Mouse (Mus musculus): ENCODE data around the gene Tinf2. TPM values are rescaled to one million over a fixed set of nuclear protein-coding genes. Genes with fewer than 3 reads are reported as not detected.

Gene Tinf2
- polyA plus RNA-seq, 1 experiment = 26.8 TPM

DNA sequence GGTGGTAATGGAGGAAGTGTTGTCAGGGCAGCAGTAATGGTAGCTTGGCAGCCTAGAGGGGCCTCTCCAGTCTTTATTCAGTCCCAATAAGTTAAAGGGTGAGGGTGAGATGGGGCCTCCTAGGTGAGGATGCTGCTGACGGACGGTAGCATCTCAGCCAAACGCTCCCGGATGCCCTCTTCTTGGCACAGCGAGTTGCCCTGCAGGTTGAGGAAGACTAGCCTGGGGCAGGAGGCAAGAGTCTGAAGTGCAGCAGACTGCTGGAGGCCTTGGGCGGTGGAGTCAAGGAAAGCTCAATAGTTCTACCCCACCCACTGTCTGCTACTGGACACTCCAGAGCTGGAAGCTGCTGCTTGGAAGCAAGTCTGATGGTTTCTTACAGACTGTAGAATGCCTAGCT lies 34.7 kb upstream of the Tinf2 start:
- Histone ChIP-seq H3K4me3 (ENCODE audit: control insufficient read depth, low read depth, low read length) (no peak overlapping the region), H3K27me3 (ENCODE audit: control insufficient read depth, insufficient read depth, low read length) (no peaks in the 10 kb centered on the region), H3K36me3 (ENCODE audit: control insufficient read depth, insufficient read depth, low read length) (no peaks in the 10 kb centered on the region), H3K4me1 (ENCODE audit: control insufficient read depth, insufficient read depth, low read length) (peaks cover 7% of the 10 kb centered on the region), H3K27ac (ENCODE audit: control insufficient read depth, insufficient read depth, low read depth, low read length) (no peak overlapping the region)
- TF ChIP-seq CTCF (IDR thresholded peaks at IDR 0.05; ENCODE audit: control insufficient read depth, insufficient read depth, insufficient replicate concordance, low read depth, low read length) (no peak), POLR2A (IDR thresholded peaks at IDR 0.05; ENCODE audit: control insufficient read depth, low read depth, low read length) (no peak)

DNA sequence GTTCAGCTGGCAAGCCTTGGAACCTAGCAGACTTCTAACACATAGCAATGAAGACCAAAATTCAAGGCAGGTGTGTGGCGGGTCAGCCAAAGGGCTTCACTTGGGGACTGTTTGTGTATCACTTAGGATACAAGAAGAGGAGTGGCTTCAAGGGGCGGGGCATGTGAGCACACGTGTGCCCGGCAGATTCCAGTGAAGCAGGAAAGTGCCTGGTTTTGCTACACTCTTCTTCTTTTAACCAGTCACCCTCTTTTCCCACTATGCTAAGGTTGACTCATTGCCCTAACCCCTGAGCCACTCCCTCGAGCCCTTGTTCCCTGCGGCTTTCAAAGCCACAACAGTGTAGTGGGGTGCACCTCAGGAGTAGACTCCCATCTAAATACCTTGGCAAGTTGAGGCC lies 33.3 kb upstream of the Tinf2 start:
- Histone ChIP-seq H3K36me3 (ENCODE audit: control insufficient read depth, insufficient read depth, low read length) (no peaks in the 10 kb centered on the region), H3K4me3 (ENCODE audit: control insufficient read depth, low read depth, low read length) (no peak overlapping the region), H3K27me3 (ENCODE audit: control insufficient read depth, insufficient read depth, low read length) (no peaks in the 10 kb centered on the region), H3K4me1 (ENCODE audit: control insufficient read depth, insufficient read depth, low read length) (peaks cover 7% of the 10 kb centered on the region), H3K27ac (ENCODE audit: control insufficient read depth, insufficient read depth, low read depth, low read length) (no peak overlapping the region)
- no peak for TF ChIP-seq POLR2A (IDR thresholded peaks at IDR 0.05; ENCODE audit: control insufficient read depth, low read depth, low read length)
- TF ChIP-seq CTCF (IDR thresholded peaks at IDR 0.05; ENCODE audit: control insufficient read depth, insufficient read depth, insufficient replicate concordance, low read depth, low read length) = no peak

DNA sequence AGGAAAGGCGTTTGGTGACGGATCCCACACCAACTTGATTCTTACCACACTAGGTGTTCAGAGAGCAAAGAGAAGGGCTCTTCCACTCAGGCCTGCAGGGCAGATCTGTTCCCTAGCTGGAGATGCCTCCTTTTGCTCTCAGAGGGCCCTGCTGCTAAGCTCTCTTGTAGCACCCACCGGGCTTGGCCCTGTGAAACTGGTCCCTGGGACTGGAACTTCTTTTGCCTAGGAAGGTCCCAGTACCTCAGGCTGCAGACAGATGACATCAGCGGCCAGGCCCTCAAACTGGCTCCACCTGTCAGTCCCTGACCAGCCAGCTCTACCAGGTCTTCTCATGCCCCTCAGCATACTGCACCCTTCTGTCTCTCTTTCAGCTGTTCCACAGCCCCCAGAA lies 32.1 kb upstream of the Tinf2 start, which contains the start of gene Tgm1:
Gene Tgm1, minus strand, starts transcription at position 198 of the 394 bp plus-strand sequence.
- Histone ChIP-seq H3K27ac (ENCODE audit: control insufficient read depth, insufficient read depth, low read depth, low read length) (no peak within 1 kb of the TSS), H3K36me3 (ENCODE audit: control insufficient read depth, insufficient read depth, low read length) (no peaks in the 10 kb centered on the region), H3K4me1 (ENCODE audit: control insufficient read depth, insufficient read depth, low read length) (peaks cover 7% of the 10 kb centered on the region), H3K27me3 (ENCODE audit: control insufficient read depth, insufficient read depth, low read length) (no peaks in the 10 kb centered on the region), H3K4me3 (ENCODE audit: control insufficient read depth, low read depth, low read length) (no peak within 1 kb of the TSS)
- TF ChIP-seq POLR2A (IDR thresholded peaks at IDR 0.05; ENCODE audit: control insufficient read depth, low read depth, low read length) (no peak), CTCF (IDR thresholded peaks at IDR 0.05; ENCODE audit: control insufficient read depth, insufficient read depth, insufficient replicate concordance, low read depth, low read length) (no peak)

DNA sequence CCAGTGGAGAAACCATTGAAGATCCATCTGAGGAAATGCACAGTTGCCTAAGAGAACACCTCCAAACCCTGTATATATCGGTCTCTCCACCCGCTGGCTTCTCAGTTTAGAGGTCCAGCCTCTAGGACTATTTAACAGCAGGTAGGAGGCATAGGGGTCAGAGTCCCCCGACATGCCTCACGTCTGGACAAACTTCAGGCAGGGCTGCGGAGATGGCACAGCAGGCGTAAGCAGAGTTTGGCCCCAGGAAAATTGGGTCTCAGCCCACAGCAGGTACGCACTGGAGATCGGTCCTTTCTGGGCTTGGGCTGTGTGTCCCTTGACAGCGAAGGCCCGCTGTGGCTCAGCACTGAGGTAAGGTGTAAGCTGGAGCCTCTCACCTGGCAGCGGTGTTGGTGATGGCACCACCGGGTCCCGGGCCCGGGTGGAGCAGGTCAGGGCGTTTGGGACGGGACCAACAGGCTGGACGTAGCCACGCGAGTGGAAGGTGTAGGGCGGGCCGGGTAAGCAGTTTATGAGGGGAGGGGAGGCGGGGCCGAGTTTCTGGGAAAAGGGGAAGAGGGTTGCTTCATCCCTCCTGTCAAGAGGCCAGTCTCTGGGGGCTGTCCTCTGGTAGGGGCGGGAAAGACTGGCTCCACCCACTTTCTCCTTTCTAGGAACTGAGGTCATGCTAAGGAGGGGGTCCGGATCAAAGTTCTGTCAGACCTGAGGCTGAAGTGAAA lies 31.5 kb upstream of the Tinf2 start:
- Histone ChIP-seq H3K27ac (ENCODE audit: control insufficient read depth, insufficient read depth, low read depth, low read length) (no peak overlapping the region), H3K27me3 (ENCODE audit: control insufficient read depth, insufficient read depth, low read length) (no peaks in the 10 kb centered on the region), H3K4me3 (ENCODE audit: control insufficient read depth, low read depth, low read length) (no peak overlapping the region), H3K4me1 (ENCODE audit: control insufficient read depth, insufficient read depth, low read length) (peaks cover 7% of the 10 kb centered on the region), H3K36me3 (ENCODE audit: control insufficient read depth, insufficient read depth, low read length) (no peaks in the 10 kb centered on the region)
- TF ChIP-seq POLR2A (IDR thresholded peaks at IDR 0.05; ENCODE audit: control insufficient read depth, low read depth, low read length) (no peak), CTCF (IDR thresholded peaks at IDR 0.05; ENCODE audit: control insufficient read depth, insufficient read depth, insufficient replicate concordance, low read depth, low read length) (no peak)

DNA sequence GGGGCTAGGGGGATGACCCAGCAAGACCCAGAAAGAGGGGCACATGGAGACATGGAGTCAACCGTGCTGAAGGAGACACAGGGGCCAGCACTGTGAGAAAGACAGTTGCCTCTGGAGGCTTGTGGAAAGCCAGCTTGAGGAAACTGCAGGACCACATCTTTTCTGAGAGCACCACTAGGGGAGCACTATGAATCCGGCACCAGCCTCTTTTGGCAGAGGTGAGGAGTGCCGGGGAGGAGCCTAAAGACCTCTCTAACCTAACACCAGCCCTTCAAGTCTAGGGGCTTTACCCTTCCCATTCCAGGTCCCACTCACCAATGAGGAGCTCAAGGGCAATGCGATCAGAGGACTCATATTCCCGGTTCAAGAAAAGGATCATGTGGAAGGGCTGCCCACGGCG lies 30.2 kb upstream of the Tinf2 start:
- TF ChIP-seq CTCF (IDR thresholded peaks at IDR 0.05; ENCODE audit: control insufficient read depth, insufficient read depth, insufficient replicate concordance, low read depth, low read length) (no peak), POLR2A (IDR thresholded peaks at IDR 0.05; ENCODE audit: control insufficient read depth, low read depth, low read length) (no peak)
- H3K4me1 ChIP-seq (ENCODE audit: control insufficient read depth, insufficient read depth, low read length) = peaks cover 7% of the 10 kb centered on the region
- H3K4me3 ChIP-seq (ENCODE audit: control insufficient read depth, low read depth, low read length) = no peak overlapping the region
- no peak overlapping the region for H3K27ac ChIP-seq (ENCODE audit: control insufficient read depth, insufficient read depth, low read depth, low read length)
- no peaks in the 10 kb centered on the region for H3K27me3 ChIP-seq (ENCODE audit: control insufficient read depth, insufficient read depth, low read length)
- no peaks in the 10 kb centered on the region for H3K36me3 ChIP-seq (ENCODE audit: control insufficient read depth, insufficient read depth, low read length)

DNA sequence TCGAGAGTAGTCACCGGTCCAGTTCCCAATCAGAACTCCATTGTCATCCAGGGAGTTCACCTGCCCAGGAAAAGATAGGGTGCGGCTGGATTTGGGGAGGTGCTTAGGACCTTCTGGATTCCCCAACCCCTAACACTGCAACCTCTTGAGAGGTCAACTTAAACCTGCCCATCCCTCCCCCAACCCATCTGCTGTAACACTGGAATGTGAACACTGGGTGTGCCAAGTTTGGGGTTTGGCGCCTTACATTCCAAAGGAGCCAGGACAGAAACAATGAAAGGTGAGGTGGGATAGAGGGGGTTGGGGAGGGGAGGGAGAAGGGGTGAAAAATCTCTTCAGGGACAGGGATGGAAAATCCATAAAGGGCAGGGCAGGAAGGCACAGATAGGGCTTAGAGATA lies 27.9 kb upstream of the Tinf2 start:
- Histone ChIP-seq H3K36me3 (ENCODE audit: control insufficient read depth, insufficient read depth, low read length) (no peaks in the 10 kb centered on the region), H3K4me3 (ENCODE audit: control insufficient read depth, low read depth, low read length) (no peak overlapping the region), H3K27me3 (ENCODE audit: control insufficient read depth, insufficient read depth, low read length) (no peaks in the 10 kb centered on the region), H3K27ac (ENCODE audit: control insufficient read depth, insufficient read depth, low read depth, low read length) (no peak overlapping the region), H3K4me1 (ENCODE audit: control insufficient read depth, insufficient read depth, low read length) (peaks cover 7% of the 10 kb centered on the region)
- TF ChIP-seq CTCF (IDR thresholded peaks at IDR 0.05; ENCODE audit: control insufficient read depth, insufficient read depth, insufficient replicate concordance, low read depth, low read length) = no peak
- TF ChIP-seq POLR2A (IDR thresholded peaks at IDR 0.05; ENCODE audit: control insufficient read depth, low read depth, low read length) = no peak

DNA sequence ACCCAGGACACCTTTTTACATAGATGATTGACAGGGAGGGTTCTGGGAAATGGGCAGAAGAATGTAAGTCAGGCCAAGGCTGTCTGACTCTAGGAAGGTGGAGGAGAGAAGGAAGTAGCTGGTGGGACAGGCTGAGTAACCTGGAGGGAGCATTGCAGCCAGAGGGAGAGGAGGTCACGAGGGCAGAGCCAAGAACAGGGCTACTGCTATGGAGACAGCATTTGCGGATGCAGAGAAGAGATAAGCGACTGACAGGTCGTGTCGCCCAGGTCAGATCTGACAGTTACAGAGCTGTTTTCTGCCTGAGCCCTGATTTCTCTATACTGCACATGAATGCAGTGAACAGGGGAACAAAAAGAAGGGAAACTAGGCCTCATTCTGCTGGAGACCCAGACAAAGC lies 25.8 kb upstream of the Tinf2 start:
- TF ChIP-seq CTCF (IDR thresholded peaks at IDR 0.05; ENCODE audit: control insufficient read depth, insufficient read depth, insufficient replicate concordance, low read depth, low read length) = no peak
- no peak for TF ChIP-seq POLR2A (IDR thresholded peaks at IDR 0.05; ENCODE audit: control insufficient read depth, low read depth, low read length)

More for the DNA sequence above, 25.8 kb upstream of the Tinf2 start:
- H3K4me1 ChIP-seq (ENCODE audit: control insufficient read depth, insufficient read depth, low read length) = peaks cover 4% of the 10 kb centered on the region; the same call in 1 of the 2 replicates
- no peaks in the 10 kb centered on the region for H3K27me3 ChIP-seq (ENCODE audit: control insufficient read depth, insufficient read depth, low read length)
- H3K27ac ChIP-seq (ENCODE audit: control insufficient read depth, insufficient read depth, low read depth, low read length) = no peak overlapping the region
- no peaks in the 10 kb centered on the region for H3K36me3 ChIP-seq (ENCODE audit: control insufficient read depth, insufficient read depth, low read length)
- no peak overlapping the region for H3K4me3 ChIP-seq (ENCODE audit: control insufficient read depth, low read depth, low read length)

All from testis, adult 2 months (tissue).